Mouse (Mus musculus) neutrophil, adult 5-6 weeks (primary cell): ENCODE data around the gene Lypd9. TPM values are rescaled to one million over a fixed set of nuclear protein-coding genes. Genes with fewer than 3 reads are reported as not detected.
"Not testable (repeated sequence)": the region's sequence is repeated elsewhere in the genome, so short reads cannot be mapped to it uniquely, and the experiment has no call there.

Experiments used
- ATAC-seq: fragments of 151-379, 151-347 bp; 2 replicates; pipeline ENCODE4 v1.8.0; 2017; ENCODE audit warnings: mild to moderate bottlenecking, moderate TSS enrichment; ENCODE audit not compliant: insufficient number of reproducible peaks, poor library complexity, low FRiP score, severe bottlenecking; ENCODE audit errors: extremely low read depth
- total RNA-seq: library from RNA; stranded (forward); fragments of 200-1000 nt; gene quantifications from 2 replicates; pipeline ENCODE4 v1.2.3, GENCODE M21; 2017

Lypd9 gene
- not detected in 2 replicates for total RNA-seq

DNA sequence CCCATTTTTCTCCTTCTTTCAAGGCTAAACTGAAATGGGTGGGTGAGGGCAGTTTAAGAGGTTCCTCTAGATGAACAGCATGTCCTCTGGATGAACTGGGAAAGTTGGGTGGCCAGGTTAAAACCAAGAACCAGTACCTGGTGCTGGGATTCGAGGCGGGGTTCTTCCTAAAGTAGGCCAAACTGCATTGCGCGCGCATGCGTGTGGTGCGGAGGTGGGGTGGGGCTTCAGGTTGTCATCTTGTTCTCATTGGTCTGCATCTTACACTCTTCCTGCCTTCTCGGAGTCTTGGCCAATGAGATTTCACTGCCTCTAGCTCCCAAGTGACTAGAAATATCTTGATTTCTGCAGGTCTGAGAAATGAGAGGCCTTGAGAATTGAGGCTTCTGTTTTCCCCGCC is at the start of gene Lypd9:
Gene Lypd9 (minus strand): TSS at position 165 of the 400 bp plus-strand sequence.
- ATAC-seq, result no peak

DNA sequence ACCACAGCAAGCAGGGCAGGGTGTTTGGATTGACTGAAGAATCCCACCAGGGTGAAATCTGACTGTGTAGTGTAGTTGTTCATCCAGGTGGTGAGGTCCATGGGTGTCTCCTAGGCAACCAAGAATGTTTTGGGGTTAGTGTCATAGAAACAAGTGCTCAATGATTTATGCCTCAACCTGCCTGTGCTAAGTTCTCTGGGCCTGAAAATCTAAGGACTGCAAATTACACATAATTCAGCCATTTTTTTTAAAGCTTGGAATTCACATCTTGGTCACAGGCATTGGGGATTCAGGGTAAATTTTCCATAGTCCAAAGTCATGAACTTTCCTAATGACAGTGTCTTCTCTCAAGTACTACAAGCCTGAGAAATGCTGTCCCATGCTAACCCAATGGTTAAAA is 49.7 kb upstream of the Lypd9 start, which contains the start of gene Olfr331:
Gene Olfr331 (minus strand): TSS at position 101 of the 400 bp plus-strand sequence.
- not testable (repeated sequence) for ATAC-seq

DNA sequence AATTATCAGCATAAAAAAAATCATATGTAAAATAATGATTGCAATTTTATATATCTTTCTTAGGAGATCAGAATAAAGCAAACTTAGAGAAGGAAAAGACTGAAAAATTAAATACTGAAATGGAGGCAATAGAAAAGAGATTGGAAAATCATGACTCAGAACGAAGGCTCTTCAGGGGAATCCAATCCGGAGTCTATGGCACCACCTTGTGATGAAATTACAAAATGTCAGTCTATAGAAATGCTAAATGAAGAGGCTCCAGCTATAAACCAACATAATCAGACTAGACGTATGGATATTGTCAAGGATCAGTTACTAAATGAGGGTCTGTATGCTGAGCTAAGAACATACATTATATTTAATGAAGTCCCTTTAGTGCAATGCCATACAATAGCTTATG is 46.6 kb upstream of the Lypd9 start:
- ATAC-seq, result no peak

DNA sequence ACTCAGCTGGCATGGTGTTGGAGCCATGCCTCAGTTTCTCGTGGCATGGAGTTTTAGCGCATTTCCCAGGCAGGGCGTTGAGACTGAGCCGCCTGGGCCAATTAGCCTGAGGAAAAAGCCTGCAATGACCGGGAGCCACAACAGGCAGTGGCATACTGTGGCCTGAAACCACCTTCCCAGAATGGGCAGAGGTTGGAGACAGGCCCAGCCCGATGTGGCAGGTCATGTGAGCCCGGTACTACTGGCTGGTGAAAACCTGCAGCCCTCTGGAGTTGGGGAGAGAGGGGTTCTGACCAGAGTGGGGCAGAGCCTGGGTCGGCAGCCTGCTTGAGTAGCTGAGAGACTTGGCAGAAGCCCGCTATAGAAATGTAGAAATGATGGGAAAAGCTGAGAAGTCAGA is 46.0 kb upstream of the Lypd9 start:
- ATAC-seq, result no peak

DNA sequence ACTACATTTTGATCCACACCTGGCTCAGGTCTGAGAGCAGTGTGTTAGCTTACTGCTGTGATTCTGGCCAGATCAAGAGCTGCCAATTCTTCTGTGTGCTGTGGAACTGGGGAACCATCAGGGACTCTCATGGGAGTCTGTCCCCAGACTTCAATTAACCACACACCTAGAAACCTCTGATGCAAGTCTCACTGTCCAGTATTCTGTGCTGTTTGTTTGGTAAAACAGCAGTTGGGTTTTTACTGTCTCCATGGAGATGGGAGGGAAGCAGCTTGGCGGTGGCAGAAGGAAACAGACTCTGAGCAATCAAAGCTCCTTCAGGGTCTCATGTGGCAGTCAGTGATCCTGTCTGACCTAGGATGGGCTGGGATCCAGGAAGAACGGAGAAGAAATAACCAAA is 39.7 kb upstream of the Lypd9 start, which contains the start of gene Olfr332:
Gene Olfr332 (minus strand): TSS at position 101 of the 400 bp plus-strand sequence.
- ATAC-seq, result no peak

DNA sequence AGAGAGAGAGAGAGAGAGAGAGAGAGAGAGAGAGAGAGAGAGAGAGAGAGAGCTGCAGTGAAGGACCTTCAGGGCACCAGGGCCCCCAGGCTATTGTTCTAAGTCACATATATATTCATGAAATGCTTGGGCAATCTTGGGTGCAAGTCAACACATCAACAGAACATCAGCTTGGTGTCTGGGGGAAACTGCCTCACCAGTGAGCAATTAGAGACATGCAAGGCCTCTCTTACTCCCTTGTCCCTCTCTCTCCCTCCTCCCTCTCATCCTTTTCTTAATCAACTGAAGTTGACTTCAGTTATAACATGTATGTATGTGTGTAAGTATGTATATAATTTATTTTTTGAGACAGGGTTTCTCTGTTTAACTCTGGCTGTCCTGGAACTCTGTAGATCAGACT is 9.4 kb upstream of the Lypd9 start, which contains the start of gene Olfr30:
Gene Olfr30 (minus strand): TSS at position 101 of the 400 bp plus-strand sequence.
- no peak for ATAC-seq

DNA sequence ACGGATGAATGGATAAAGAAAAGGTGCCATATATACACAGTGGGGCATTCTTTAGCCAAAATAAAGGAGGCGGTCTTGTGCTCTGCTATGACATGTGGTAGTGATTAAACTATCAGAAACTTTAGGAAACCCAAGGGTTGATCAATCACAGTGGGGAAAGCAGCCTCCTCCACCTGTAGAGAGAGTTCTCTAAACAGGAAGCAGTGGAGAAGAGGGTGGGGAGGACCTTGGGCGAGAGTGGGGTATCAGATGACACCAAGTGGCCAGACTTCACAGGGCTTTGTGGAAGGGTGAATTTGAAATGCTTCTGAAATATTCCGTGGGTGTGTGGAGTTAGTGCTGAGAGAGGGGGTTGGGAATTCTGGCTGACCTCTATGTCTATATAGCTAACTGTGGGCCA is 869 bp upstream of the Lypd9 start:
- ATAC-seq, result no peak

DNA sequence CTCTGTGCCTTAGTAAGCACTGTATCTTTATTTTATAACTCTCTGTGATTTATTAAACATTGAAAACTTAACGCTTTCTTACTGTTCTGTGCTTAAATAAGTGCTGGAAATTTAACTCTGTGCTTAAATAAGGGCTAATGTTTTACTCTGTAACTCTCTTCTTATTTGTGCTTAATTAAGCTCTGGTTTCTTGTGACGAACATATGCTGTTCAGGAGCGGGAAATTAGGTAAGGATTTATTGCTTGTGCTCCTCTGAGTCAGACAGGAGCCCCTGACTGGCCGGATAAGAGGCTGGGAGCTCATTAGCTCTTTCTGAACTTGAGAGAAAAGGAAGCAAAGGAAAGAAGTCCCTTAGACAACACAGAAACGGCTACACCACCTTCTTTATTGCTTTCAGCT is 14.9 kb downstream of the Lypd9 start:
- ATAC-seq, result no peak

DNA sequence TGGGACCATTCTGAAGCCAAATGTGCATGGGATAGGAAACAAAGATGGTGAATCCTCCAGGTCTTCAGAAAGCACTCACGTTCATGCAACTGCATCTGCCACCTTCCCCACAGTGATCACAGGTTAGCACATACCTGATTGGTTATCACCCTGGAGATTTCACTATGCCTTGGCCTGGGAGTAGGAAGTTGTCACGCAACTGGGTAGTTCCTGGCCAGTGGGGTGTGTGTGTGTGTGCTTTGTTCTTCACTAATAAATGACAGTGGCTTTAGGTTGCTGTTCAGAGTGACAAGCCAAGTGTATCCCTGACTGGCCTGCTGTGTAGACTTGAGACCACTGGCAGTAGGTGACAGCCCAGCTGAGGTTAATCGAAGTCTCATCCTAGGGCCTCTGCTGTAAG is 20.5 kb downstream of the Lypd9 start, which contains the start of gene Gm12253:
Gene Gm12253 (plus strand): TSS at position 301 of the 400 bp plus-strand sequence.
- ATAC-seq, result no peak

DNA sequence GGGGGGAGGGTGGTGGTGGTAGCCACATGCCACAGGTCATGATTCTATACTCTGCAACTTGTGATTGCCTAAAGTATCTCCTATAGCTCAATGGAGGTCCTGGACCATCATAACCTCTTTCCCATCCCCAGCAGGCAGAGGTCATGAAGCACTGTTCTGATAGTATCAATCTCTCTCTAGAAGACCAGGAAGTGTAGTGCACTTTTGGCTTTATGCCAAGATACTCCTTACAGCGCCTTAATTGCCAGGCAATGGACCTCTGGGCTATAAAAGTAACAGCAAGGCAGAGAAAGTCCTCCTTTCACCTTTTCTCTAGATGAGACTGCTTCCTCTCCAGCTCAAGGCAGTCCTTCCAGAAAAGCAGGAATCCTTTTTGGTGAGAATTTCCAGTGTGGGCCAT is 31.9 kb downstream of the Lypd9 start, which contains the start of gene 1810065E05Rik:
Gene 1810065E05Rik (plus strand): TSS at position 297 of the 400 bp plus-strand sequence.
- ATAC-seq, result no peak

DNA sequence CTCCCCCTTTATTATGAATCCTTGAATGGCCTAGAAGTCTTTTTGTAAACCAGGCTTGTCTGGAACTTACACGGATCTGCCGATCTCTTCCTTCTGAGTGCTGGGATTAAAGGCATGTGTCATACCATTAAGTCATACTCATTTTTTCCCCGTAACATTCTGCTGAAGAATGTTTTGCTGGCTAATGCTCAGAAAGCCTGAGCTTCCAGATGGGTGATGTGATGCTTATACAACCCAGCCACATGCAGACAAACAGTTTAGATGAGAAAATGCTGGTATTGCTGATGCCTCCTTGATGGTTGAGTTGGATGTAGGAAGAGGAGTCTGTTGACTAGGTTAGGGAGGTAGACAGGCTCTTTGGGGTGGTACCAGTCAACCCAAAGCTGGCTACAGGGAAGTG is 34.4 kb downstream of the Lypd9 start:
- ATAC-seq, result no peak

DNA sequence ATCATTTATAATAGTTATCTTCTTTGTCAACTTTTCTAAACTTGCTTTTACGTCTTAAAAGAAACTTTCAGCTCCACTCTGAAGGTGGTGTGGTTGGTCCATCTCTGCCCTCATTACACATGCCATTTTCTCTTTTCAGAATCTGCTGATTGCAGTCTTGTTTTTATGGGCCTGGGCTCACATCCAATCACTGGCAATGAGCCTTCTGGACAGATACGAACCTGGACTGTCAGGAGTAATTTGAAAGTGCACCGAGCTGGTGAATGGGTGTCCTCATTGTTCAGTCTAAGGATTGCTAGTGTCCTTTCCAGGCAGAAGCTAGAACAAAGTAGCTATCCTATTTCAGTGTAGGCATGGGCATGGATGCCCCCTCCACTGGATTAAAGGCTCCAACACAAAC is 44.7 kb downstream of the Lypd9 start:
- no peak for ATAC-seq

DNA sequence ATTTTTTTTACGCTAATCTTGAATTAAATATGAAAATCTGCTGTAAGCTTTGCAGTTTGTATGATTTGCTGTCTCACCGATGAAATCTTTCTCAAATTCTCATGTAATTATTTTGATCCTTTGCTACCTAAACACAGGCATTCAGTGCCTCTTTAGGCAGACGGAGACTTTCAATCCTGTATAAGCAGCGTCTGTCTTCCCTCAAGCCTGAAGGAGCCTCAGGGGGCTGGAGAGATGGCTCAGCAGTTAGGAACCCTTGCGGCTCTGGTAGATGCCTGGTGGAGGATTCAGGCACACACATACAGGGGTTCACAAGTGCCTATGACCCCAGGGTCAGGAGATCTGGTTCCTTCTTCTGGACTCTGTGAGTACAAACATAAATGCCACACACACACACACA is 52.1 kb downstream of the Lypd9 start:
- ATAC-seq, result no peak

DNA sequence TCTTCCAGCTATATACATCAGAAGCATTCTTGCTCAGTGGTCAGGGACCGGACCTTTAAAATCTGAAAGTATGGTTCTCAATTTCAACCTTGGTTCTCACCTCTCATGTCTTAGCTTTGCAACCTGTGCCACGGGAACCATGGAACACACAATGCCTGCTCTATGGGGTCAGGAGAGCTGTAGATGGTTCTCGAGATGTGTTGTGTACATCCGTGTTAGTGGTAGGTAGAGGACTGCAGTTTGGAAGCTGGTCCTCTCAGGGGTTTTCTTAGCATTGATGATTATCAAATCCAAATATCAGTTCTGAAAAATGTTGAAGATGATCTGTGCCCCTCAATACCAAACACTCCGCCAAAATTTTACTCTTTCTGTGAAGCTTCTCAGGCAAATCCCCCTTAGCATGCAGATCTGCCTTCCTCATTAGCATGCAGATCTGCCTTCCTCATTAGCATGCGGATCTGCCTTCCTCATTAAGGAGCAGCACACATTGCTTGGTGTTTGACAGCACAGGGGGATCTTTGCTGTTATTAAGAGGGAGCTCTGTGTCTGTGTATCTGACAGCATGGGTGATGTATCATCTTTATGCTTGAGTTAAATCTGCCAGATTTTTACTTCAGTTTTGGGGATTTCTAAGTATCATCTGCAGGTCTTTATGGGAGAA is 52.6 kb downstream of the Lypd9 start:
- ATAC-seq, result no peak

Other genes with a start within 250 kb of the Lypd9 start
- gene 4930438A08Rik, start 178.1 kb downstream of the Lypd9 start, total RNA-seq, result 0.98 TPM in 1 of 2 replicates, not detected in the other
- 18.3 and 21.7 TPM in 2 replicates for gene Zfp692, start 145.9 kb downstream of the Lypd9 start, total RNA-seq
- gene Zfp672, start 122.6 kb downstream of the Lypd9 start, total RNA-seq, result 27.3 and 36.1 TPM in 2 replicates
- gene Sh3bp5l, start 122.2 kb downstream of the Lypd9 start, total RNA-seq, result 20.5 and 34.0 TPM in 2 replicates
- gene Lypd8, start 73.9 kb downstream of the Lypd9 start, total RNA-seq, result not detected in 2 replicates
- gene 1810065E05Rik, start 31.8 kb downstream of the Lypd9 start, total RNA-seq, result not detected in 2 replicates
- gene Gm12253, start 20.4 kb downstream of the Lypd9 start, total RNA-seq, result not detected in 2 replicates
- gene Olfr30, start 9.3 kb upstream of the Lypd9 start, total RNA-seq, result not detected in 2 replicates
- not detected in 2 replicates for gene Olfr332, start 39.6 kb upstream of the Lypd9 start, total RNA-seq
- gene Olfr331, start 49.6 kb upstream of the Lypd9 start, total RNA-seq, result not detected in 2 replicates
- not detected in 2 replicates for gene Olfr330, start 81.9 kb upstream of the Lypd9 start, total RNA-seq
- gene Olfr329-ps, start 93.5 kb upstream of the Lypd9 start, total RNA-seq, result not detected in 2 replicates
- 0.12 TPM in 1 of 2 replicates, not detected in the other for gene Olfr328, start 102.7 kb upstream of the Lypd9 start, total RNA-seq
- gene Olfr224, start 117.6 kb upstream of the Lypd9 start, total RNA-seq, result not detected in 2 replicates
- not detected in 2 replicates for gene Olfr325, start 124.8 kb upstream of the Lypd9 start, total RNA-seq
- gene Olfr324, start 142.2 kb upstream of the Lypd9 start, total RNA-seq, result not detected in 2 replicates
- not detected in 2 replicates for gene 2210407C18Rik, start 163.2 kb upstream of the Lypd9 start, total RNA-seq
- gene Olfr323, start 177.6 kb upstream of the Lypd9 start, total RNA-seq, result not detected in 2 replicates
- gene Trim58, start 187.5 kb upstream of the Lypd9 start, total RNA-seq, result 0.35 and 0.49 TPM in 2 replicates
- not detected in 2 replicates for gene Olfr322, start 205.9 kb upstream of the Lypd9 start, total RNA-seq
- not detected in 2 replicates for gene Olfr320, start 228.2 kb upstream of the Lypd9 start, total RNA-seq
- gene Olfr319, start 246.2 kb upstream of the Lypd9 start, total RNA-seq, result not detected in 2 replicates